Mouse (Mus musculus) NIH3T3 (cell line): ENCODE data around the gene Selp.
A peak's percentile ranks its signal among the peaks of the same experiment; 100 is the strongest.

Source experiments
- DNase-seq: peaks from one replicate; pipeline ENCODE4 v3.0.0-alpha.2; 2012; ENCODE audit warnings: low read depth

Gene Selp

DNA sequence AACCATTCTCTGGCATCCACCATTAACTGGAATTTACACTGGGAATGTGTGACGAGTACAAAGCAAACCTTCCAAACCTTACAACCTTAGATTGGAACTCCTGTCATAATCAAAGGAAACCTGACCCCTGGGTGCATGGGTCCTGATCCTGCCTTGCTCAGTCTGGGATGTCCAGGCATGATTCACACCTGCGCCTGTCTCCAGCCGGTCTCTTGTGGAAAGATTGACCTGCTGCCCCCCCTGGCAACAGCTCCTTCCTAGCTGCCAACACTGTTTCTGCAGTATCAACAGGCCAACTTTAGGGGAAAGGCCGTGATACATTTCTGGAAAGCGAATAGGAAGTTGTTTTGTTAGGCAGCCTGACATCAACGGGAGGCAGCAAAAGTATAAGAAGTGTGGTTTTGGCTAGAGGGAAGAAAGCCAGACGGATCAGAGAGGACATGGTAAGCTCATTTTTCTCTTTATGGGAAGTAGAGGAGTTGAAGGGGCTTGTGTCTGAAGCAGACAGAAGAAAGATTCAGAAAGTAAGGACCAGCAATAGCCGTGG lies at the start of gene Selp:
Gene Selp, plus strand, starts transcription at position 318 of the 547 bp plus-strand sequence.
- peak; percentile 60 for DNase-seq

DNA sequence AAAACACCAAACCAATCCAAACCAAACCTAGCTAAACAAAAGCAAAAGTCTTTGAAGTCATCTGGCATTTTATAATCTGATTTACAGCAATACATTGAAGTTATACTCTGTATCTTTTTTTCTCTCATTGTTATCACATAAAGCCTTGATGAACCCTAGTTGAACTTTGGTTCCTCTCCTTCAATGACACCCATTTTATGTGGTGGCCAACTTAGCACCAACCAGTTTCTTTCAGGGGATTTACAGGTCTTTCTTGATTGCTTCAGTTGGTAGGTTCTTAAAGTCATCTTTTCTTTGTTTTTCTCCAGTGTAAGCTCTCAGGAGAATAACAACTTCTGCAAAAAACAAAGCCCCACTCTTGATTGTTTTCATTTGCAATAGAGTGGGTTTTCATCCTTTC lies 45.8 kb upstream of the Selp start:
- no peak for DNase-seq

DNA sequence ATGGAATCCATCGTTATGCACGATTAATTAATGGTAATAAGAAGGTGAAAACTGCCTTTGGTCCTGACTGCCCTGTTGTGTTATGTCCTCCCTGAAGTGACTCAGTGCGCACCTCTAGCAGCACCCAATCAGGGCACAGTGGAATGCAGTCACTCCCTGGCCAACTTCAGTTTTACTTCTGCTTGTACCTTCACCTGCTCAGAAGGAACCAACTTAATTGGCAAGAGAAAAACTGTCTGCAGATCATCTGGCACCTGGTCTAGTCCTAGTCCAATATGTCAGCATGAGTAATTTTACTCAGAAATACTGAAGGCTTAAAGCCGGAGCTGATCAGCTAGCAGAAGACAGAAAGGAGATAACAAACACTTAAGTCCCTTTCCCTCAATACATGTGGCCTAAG lies 44.6 kb upstream of the Selp start:
- no peak for DNase-seq

DNA sequence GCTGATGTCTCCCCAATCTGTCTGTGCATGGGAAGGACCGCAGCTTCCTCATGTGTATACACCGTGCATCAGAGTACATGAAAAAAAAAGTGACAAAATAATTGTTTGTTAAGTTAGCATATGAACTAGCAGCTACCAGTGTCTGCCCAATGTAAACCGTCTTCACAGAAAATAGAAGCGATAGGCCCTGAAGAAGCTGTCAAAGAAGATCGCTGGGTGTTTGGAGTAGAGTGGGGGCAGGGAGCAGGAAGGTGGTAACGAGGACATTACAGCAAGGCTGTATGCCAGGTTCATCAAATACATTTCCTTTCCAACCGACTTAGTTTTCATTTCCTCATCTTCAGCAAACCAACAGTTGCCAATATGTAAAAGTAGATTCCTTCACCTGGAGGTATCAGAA lies 44.0 kb upstream of the Selp start:
- no peak for DNase-seq

DNA sequence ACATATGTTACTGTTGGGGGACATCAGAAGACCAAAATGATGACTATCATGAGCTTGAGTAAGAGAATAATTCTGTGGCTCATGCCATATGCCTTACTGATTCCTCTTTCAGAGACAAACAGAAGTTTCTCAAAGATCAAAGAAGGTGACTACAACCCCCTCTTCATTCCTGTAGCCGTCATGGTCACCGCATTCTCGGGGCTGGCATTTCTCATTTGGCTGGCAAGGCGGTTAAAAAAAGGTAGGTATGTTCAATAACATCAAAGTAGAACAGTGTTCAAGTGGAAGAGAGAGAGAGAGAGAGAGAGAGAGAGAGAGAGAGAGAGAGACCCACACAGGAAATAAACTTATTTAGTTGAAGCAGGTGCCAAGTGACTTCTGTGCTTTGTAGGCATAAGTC lies 43.1 kb upstream of the Selp start:
- no peak for DNase-seq

DNA sequence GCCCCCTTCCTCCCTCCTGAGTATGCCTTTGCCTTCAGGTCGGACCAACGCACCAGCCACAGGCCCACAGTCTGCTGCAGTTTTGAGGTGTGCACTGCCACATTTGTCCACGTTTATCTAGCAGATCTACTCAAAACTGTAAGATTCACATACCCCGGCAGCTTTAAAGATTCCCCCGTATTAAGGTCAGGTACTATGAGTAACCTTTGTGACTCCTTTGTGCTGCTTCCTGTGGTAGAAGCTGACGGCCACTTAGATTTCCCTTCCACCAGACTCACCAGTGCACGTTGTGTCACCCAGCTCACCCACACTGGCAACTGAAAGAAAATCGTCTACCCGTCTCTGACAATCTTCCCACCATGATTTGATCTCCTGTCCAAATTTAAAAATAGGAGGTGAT lies 42.0 kb upstream of the Selp start:
- no peak for DNase-seq

DNA sequence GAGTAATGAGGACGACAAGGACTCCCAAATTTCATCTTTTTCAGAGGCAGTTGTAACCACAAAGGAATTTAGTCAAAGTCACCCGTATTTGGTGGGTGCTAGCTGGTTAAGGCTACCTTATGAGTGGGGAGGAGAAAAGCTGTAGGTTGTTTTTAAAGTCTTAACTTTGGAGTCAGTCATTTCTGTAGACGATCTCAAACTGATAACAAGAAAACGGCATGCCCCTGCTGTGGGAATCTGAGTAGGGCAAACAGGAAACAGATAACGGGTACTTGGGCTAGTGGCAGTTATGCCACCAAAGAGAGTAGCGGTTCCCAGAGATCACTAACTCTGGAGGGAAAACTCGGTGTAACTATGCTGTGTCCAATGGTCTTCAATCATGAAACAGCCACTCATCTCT lies 41.3 kb upstream of the Selp start:
- DNase-seq: no peak

DNA sequence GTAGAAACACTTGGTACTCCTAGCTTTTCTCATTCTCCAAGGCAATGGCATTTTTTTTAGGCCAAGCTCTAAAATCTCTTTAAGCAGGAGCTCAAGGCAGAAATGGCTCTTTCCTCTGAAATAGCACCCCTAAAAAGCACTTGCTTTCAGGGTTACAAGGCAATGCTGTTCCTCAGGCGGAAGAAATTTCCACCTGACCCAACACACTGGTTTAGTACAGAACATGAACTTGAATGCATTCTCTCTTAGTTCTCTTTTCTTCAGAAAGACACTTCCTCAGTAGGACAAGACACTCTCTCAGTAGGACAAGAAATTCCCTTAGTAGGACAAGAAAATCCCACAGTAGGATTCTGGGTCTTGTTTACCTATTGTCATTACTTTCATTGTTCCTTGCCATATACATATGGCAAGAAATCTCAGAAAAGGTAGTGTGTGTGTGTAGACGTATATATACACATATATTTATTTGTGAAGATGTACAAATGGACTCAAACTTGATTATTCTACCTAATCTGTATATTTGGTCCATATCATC lies 40.4 kb upstream of the Selp start:
- no peak for DNase-seq

DNA sequence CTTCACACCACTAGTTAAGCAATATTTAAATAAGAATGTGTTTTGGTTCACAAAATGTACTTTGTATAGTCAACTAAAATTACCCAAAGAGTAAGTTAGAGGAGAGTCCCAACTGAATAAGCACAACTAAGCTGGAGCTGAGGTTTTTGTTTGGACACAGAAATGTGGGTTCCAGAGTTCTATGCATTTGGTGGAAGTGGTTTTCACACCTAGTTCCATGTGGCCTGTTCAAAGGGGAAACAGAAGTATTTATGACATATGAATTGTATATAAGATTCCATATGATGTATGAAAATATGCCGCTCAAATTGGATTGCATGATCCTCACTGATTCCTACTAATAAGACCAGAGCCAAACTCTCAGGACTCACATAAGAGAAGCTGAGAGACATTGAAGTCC lies 39.6 kb upstream of the Selp start:
- DNase-seq: no peak

DNA sequence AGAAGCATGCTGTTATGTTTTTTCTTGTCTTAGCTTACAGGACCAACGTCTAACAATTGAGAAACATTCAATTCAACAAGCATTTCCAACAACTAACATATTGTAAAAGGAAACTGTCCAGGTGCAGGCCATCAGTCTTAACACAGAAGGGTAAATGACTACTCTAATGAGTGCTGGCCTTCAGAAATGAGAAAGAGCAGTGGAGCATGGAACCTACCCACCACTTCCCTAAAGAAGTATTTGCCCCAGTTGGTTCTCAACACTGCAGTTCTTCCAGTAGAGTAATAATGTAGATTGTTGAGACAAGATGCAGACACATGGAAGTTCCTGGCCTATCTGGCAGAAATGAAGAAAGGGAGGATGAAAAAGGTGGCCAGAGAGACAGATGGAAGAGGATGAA lies 38.6 kb upstream of the Selp start:
- no peak for DNase-seq

DNA sequence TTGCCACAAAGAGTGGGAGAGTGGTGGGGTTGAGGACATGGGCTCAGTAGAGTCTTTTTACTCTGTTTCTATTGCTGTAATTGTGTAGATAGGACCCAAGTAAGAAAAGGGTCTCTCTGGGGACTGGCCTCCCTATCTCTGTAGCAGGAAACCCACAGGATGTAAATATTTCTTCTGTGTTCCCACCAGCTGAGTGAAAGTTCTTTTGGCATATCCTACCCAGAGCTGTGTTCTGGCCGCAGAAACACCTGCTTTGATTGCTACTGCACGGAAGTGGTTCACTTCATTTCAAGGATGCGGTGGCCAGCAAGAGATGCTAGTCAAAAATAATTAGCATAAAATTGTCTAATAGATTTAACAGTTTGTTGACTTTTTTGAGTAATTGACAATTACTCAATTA lies 38.0 kb upstream of the Selp start:
- no peak for DNase-seq

DNA sequence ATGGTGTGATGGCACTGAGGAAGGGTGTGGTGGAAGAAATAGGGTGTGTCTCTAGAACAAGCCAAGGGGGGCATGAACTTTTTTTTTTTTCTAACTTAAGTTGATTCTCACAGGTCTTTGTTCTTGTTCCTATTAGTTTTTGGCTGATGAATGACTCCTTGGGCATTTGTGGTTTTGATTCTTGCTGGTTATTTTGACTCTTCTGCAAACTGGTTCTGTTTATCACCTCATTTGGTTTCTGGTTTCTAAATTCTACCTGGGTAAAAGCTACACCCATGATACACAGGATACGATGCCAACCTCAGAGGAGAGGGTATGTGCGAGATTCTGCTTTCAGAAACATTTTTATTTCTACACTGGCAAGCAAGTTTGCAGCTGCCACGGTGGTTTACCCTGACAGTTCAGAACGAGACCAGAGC lies 36.7 kb upstream of the Selp start:
- DNase-seq: no peak

DNA sequence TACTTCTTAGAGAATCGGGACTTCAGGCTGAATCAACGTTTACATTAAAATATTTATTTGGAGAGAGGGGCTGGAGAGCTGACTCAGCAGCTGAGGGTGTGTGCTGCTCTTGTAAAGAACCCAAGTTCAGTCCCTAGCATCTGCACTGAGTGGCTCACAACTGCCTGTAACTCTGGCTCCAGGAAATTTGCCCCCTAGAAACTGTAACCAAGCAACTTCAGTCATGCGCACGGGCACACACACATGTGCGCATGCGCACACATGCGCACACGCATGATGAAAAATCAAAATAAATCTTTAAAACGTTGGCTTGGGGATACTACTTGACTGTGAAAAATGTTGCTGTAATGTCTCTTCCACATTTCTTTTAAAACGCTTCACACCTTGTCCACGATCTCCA lies 36.0 kb upstream of the Selp start:
- DNase-seq: no peak

DNA sequence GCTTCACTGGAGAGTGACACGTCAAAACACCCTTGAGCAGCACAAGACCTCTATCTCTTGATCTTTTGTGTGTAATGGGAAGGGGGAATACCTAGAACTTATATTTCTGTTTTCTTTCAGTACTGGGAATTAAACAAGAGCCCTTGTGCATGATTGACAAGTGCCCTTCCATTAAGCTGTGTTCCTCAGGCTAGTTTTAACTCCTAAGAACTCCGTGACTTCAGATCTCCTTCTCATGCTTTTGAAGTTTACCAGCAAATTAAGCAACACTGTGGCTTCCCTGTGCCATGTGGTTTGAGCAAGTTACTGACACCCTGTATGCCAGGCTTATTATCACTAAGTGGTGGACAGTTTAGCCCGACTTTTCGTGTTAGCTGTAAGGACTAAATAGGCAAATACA lies 32.0 kb upstream of the Selp start:
- DNase-seq: no peak

DNA sequence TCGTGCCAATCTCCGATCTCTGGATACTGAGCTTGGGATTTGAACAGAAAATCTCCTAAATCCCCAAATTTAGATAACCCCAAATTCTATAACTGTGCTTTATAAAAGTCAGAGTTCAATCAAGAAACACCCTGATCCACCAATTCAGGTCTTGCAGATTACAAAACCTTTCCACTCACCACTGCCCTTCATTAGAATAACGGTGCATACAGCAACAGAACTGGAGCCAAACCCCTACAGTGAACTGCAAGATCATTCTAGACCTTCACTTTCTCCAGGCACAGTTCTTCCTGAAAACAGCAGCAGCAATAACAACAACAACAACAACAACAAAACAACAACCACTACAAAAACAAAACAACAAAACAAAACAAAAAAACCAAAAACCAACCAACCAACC lies 28.3 kb upstream of the Selp start:
- DNase-seq: no peak

DNA sequence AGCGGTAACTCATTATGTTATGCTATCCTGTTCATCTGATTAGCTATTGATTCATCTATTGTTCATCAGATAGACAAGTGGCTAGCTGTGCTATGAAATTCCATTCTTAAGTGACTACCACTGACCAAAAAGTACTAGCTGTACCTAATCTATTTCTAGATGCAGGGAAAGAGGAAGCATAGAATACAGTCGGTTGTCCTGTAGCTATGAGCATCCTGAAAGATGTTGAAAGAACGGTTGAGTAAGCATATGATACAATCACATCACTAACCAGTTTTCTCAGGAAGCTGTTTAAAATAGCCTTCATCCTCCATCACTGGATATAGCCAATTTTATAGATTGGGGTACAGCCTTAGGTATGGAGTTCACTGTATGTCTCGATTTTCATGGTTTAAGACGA lies 27.2 kb upstream of the Selp start:
- no peak for DNase-seq

DNA sequence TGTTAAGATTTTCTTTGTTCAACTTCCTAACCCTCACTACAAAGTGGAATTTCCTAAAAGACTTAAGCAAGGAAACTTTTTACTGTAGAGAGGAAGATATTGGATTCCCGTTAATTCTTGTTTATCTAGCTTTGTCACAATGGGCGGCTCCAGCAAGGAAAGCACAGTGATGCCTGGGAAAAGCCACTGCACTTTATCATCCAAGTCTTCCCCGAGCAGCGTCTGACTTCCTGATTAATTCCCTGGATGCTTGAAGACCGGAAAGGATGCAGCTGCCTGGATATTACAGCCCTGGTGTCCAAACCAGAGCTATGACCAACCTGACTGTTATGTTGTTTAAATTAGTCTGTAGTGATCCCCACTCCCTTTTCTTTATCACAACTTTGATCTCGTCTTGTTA lies 18.3 kb upstream of the Selp start:
- DNase-seq: no peak

DNA sequence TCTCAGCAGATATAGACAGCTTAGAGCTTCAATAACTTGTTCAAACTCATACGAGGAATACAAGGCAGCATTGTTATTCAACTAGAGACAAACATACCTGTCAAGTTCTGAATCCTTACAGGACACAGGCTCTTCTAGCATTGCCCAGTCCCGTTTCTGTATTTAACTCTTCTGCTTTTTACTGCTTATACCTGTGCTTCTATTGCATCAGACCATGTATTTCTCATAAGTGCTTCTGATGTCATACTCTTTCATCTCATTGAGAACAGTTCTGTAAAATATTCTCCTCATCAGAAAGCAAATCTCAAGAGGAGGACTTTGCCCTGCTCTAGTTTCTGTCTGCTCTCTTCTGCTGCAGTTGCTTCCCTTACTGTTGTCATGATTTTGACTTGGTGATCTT lies 17.2 kb upstream of the Selp start:
- DNase-seq: no peak

DNA sequence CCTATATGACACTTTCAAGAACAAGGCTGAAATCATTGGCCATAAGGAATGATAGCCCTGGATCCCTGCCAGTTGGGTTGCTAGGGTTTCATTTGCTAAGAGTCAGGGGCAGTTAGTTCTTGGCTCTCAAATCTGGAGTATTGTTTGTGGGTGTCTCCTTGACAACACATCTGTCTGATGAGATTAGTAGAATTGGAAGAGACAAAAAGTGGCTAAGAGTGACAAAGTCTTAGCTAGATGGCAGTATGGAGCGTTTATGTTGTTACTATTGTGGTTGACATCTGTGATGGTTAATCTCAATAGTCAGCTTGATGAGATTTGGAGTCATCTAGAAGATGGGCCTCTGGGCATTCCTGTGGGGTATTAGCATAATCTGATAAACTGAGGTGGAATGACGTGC lies 16.7 kb upstream of the Selp start:
- peak; percentile 15 for DNase-seq

DNA sequence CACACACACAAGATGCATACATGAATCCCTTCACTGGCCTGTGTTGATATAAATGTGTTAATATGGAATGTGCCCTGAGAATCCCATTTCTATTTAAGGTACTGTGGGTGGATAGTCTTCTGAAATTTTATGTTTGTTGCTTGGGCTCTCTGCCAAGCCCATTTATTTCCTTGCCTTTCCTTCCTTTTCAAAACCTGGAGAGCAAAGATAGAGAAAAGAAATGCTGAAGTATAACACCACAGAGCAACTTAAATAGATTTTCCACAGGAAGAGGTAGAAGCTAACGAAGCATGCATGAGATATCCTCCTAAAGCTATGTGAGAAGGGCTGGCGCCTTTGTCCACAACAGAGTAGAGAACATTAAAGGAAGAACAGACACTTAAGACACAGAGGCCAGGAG lies 5.3 kb upstream of the Selp start:
- DNase-seq: peak; percentile 24

DNA sequence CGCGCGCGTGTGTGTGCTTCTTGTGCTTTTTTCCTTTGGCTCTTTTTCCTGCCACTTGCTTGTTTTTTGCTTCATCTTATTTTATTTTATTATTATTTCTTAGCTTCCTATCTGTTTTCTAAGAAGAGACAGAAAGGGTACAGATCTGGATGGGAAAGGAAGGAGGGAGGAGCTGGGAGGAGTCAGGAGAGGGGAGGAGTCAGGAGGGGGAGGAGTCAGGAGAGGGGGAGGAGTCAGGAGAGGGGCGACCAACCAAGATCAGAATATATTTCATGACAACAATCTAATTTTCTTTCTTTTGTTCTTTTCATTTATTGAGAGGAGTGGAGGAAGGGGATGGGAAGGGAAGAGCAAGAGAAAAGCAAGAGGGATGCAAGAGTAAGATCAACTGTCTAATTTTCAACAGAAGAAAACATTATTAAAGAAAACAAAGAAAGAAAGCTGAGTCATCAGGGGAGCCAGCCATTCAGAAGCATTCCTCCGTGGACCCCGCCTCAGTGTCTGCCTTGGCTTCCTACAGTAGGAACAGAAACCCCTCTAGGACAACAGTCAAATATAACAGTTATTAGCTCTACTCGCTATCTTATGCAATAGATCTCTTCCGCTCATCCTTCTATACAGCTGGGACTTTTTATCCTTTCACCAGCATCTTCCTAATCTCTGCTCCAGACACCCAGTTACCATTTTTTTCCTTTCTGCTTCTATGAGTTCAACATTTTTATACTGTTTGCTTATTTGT lies 4.3 kb upstream of the Selp start:
- no peak for DNase-seq

DNA sequence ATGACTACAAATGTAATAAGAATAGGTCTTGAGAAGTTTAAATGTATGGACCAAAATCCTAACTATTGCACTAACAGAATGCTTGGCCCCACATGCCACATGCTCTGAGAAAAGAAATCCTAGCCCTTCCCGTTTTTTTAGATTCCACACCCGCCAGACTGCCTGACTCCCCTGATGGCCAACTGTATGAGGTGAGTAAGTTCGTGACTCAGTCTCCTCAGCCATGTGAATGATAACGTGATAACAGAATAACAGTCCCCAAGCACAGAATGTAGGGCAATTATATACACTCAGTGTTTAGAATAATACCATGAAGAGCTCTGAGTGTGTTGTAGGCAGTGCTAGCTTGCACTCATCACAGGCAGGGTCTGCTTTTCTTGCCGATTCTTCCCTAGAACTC lies 784 bp upstream of the Selp start:
- DNase-seq: peak; percentile 27

DNA sequence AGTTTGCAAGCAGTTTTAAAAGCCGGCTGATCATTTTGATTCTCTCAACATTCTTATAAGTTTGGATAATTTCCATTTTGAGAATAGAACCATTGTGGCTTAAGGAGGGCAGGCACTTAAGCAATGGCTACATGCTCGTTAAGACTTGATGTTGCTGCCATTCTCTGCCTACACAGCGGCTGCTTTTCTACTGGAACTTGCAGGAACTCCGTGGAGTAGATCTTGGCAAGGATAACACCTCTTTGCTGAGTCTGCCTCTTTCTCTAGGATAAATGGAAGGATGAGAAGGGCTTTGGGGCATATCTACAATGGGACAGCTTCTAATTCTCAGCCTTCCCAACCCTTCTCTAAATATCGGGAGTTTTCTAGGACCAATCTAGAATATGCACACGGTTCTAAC lies 583 bp downstream of the Selp start:
- no peak for DNase-seq

DNA sequence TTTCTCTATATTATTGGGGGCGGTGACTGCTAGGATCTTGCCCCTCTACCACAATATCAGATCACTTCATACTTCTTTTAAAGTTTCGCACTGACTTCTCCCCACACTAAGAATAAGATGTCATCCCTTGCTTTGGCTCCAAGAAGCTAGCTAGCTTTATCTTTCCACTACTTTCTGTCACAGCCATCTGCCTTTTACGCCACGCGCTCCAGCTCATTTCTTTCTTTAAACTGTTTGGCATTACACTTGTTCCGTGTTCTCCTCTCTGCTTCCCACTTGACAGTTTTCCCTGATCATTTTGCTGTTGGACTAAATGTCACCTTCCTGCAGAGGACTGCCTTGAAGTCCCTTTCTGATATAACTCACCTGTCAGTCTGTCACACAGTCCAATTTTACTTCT lies 2.8 kb downstream of the Selp start:
- no peak for DNase-seq
